Mouse (Mus musculus) MEL (cell line): ENCODE data around the gene Vdac1. TPM values are rescaled to one million over a fixed set of nuclear protein-coding genes. Genes with fewer than 3 reads are reported as not detected.

Experiments
- DNase-seq: peaks from one replicate; pipeline ENCODE4 v3.0.0; 2011; ENCODE audit warnings: low read depth, low spot score
- H3K27ac ChIP-seq: 2 replicates; pipeline ENCODE4 v1.5.1; 2012; ENCODE audit warnings: low read depth, mild to moderate bottlenecking, control low read depth, low read length, moderate library complexity; ENCODE audit not compliant: control insufficient read depth
- H3K27me3 ChIP-seq, 2 experiments: fragments of 150-350 bp in 1 of 2; sonication (generic) in 1 of 2; 2 replicates each; pipeline ENCODE4 v1.6.1; 2012; ENCODE audit warnings: low read length in 2 of 2, mild to moderate bottlenecking in 2 of 2, improper control_type of control experiment in 1 of 2, moderate library complexity in 1 of 2; ENCODE audit not compliant: insufficient read depth in 2 of 2, control insufficient read depth in 1 of 2
- H3K36me3 ChIP-seq, 2 experiments: 2 replicates each; pipeline ENCODE4 v1.6.1; 2012 to 2014; ENCODE audit warnings: low read length in 2 of 2, improper control_type of control experiment in 1 of 2, inconsistent platforms in 1 of 2, mild to moderate bottlenecking in 1 of 2; ENCODE audit not compliant: insufficient read depth in 2 of 2, control insufficient read depth in 1 of 2
- H3K4me1 ChIP-seq, 2 experiments: fragments of 150-350 bp in 1 of 2; sonication (generic) in 1 of 2; 2 replicates each; pipeline ENCODE4 v1.6.1; 2012; ENCODE audit warnings: low read length in 2 of 2, improper control_type of control experiment in 1 of 2, mild to moderate bottlenecking in 1 of 2; ENCODE audit not compliant: insufficient read depth in 2 of 2, control insufficient read depth in 1 of 2
- H3K4me3 ChIP-seq, 2 experiments: fragments of 150-350 bp in 1 of 2; sonication (generic) in 1 of 2; 2 replicates each; pipeline ENCODE4 v1.5.1; 2012; ENCODE audit warnings: low read depth in 2 of 2, low read length in 2 of 2, mild to moderate bottlenecking in 2 of 2, moderate library complexity in 2 of 2, control low read depth in 1 of 2, improper control_type of control experiment in 1 of 2; ENCODE audit not compliant: control insufficient read depth in 1 of 2, insufficient read depth in 1 of 2
- H3K79me2 ChIP-seq: 2 replicates; pipeline ENCODE4 v1.6.1; 2012; ENCODE audit warnings: mild to moderate bottlenecking, low read length, moderate library complexity; ENCODE audit not compliant: control insufficient read depth, poor library complexity, insufficient read depth
- H3K9ac ChIP-seq: 2 replicates; pipeline ENCODE4 v1.6.1; 2012; ENCODE audit warnings: low read depth, mild to moderate bottlenecking, control low read depth, low read length, moderate library complexity; ENCODE audit not compliant: control insufficient read depth, poor library complexity, severe bottlenecking
- H3K9me3 ChIP-seq: fragments of 150-350 bp; sonication (generic); replicated peaks from 2 replicates; pipeline ENCODE4 v1.6.1; 2012; ENCODE audit warnings: mild to moderate bottlenecking, low read length, improper control_type of control experiment, moderate library complexity; ENCODE audit not compliant: insufficient read depth
- BHLHE40 ChIP-seq: IDR thresholded peaks from 2 replicates; pipeline ENCODE4 v1.6.1; 2012; ENCODE audit warnings: low read depth, mild to moderate bottlenecking, inconsistent platforms, low read length, improper control_type of control experiment, borderline replicate concordance
- ELF1 ChIP-seq: IDR thresholded peaks from 2 replicates; pipeline ENCODE4 v1.6.1; 2014; ENCODE audit warnings: low read depth, mild to moderate bottlenecking, inconsistent platforms, low read length, improper control_type of control experiment, moderate library complexity
- GATA1 ChIP-seq: IDR thresholded peaks from 2 replicates; pipeline ENCODE4 v1.6.1; 2011; ENCODE audit warnings: low read depth, low read length, improper control_type of control experiment
- JUND ChIP-seq: IDR thresholded peaks from 2 replicates; pipeline ENCODE4 v1.6.1; 2011; ENCODE audit warnings: low read depth, mild to moderate bottlenecking, improper control_type of control experiment, low read length
- MAFK ChIP-seq: IDR thresholded peaks from 2 replicates; pipeline ENCODE4 v1.6.1; 2011; ENCODE audit warnings: low read depth, mild to moderate bottlenecking, low read length, improper control_type of control experiment, borderline replicate concordance
- MAX ChIP-seq: IDR thresholded peaks from 2 replicates; pipeline ENCODE4 v1.6.1; 2011; ENCODE audit warnings: low read length, improper control_type of control experiment
- MAZ ChIP-seq: IDR thresholded peaks from 2 replicates; pipeline ENCODE4 v1.6.1; 2012; ENCODE audit warnings: low read depth, mild to moderate bottlenecking, inconsistent platforms, low read length, improper control_type of control experiment
- MEF2A ChIP-seq: IDR thresholded peaks from 2 replicates; pipeline ENCODE4 v1.6.1; 2014; ENCODE audit warnings: low read depth, mild to moderate bottlenecking, inconsistent platforms, low read length, improper control_type of control experiment; ENCODE audit not compliant: poor library complexity, insufficient replicate concordance, severe bottlenecking; ENCODE audit errors: extremely low read depth
- MXI1 ChIP-seq: IDR thresholded peaks from 2 replicates; pipeline ENCODE4 v1.6.1; 2011; ENCODE audit warnings: mild to moderate bottlenecking, low read depth, low read length, improper control_type of control experiment
- MYB ChIP-seq: IDR thresholded peaks from 2 replicates; pipeline ENCODE4 v1.6.1; 2011; ENCODE audit warnings: mild to moderate bottlenecking, low read depth, low read length, improper control_type of control experiment
- MYC ChIP-seq: IDR thresholded peaks from 2 replicates; pipeline ENCODE4 v1.6.1; 2011; ENCODE audit warnings: low read depth, mild to moderate bottlenecking, low read length, improper control_type of control experiment, moderate library complexity
- NELFE ChIP-seq: IDR thresholded peaks from 2 replicates; pipeline ENCODE4 v1.6.1; 2011; ENCODE audit warnings: low read depth, low read length, improper control_type of control experiment
- NRF1 ChIP-seq: IDR thresholded peaks from 2 replicates; pipeline ENCODE4 v1.6.1; 2014; ENCODE audit warnings: low read depth, mild to moderate bottlenecking, inconsistent platforms, low read length, improper control_type of control experiment, moderate library complexity; ENCODE audit not compliant: poor library complexity, insufficient read depth, severe bottlenecking
- POLR2A ChIP-seq, 2 experiments: IDR thresholded peaks; 2 replicates each; pipeline ENCODE4 v1.6.1; 2011 to 2012; ENCODE audit warnings: low read length in 2 of 2, mild to moderate bottlenecking in 2 of 2, control low read depth in 1 of 2, improper control_type of control experiment in 1 of 2, low read depth in 1 of 2, moderate library complexity in 1 of 2; ENCODE audit not compliant: control insufficient read depth in 1 of 2, insufficient read depth in 1 of 2, poor library complexity in 1 of 2
- POLR2AphosphoS2 ChIP-seq: IDR thresholded peaks from 2 replicates; pipeline ENCODE4 v1.6.1; 2011; ENCODE audit warnings: low read length, improper control_type of control experiment
- POLR2AphosphoS5 ChIP-seq: IDR thresholded peaks from 2 replicates; pipeline ENCODE4 v1.6.1; 2012; ENCODE audit warnings: low read depth, borderline replicate concordance, mild to moderate bottlenecking, inconsistent platforms, low read length, moderate library complexity, mixed read lengths
- RCOR1 ChIP-seq: IDR thresholded peaks from 2 replicates; pipeline ENCODE4 v1.6.1; 2012; ENCODE audit warnings: low read depth, mild to moderate bottlenecking, inconsistent platforms, low read length, improper control_type of control experiment
- SIN3A ChIP-seq: IDR thresholded peaks from 2 replicates; pipeline ENCODE4 v1.6.1; 2012; ENCODE audit warnings: low read length, improper control_type of control experiment, inconsistent platforms
- SMC3 ChIP-seq: IDR thresholded peaks from 2 replicates; pipeline ENCODE4 v1.6.1; 2011; ENCODE audit warnings: low read depth, low read length, improper control_type of control experiment
- TBP ChIP-seq: IDR thresholded peaks from 2 replicates; pipeline ENCODE4 v1.8.0; 2011; ENCODE audit warnings: low read depth, low read length, improper control_type of control experiment
- TCF12 ChIP-seq: IDR thresholded peaks from 2 replicates; pipeline ENCODE4 v1.6.1; 2014; ENCODE audit warnings: low read depth, mild to moderate bottlenecking, inconsistent platforms, low read length, improper control_type of control experiment, moderate library complexity
- USF1 ChIP-seq: IDR thresholded peaks from 2 replicates; pipeline ENCODE4 v1.6.1; 2014; ENCODE audit warnings: low read depth, mild to moderate bottlenecking, inconsistent platforms, low read length, improper control_type of control experiment, moderate library complexity
- USF2 ChIP-seq, 2 experiments: IDR thresholded peaks; 2 replicates each; pipeline ENCODE4 v1.6.1; 2011 to 2012; ENCODE audit warnings: improper control_type of control experiment in 2 of 2, low read length in 2 of 2, borderline replicate concordance in 1 of 2, inconsistent platforms in 1 of 2, low read depth in 1 of 2, mild to moderate bottlenecking in 1 of 2; ENCODE audit not compliant: insufficient read depth in 1 of 2
- polyA plus RNA-seq, 2 experiments: library from polyadenylated mRNA; stranded (reverse) in 1 of 2; unstranded in 1 of 2; fragments of >175 nt in 1 of 2; fragments of >200 nt in 1 of 2; gene quantifications; 2 replicates each; pipeline versions ENCODE4 v1.2.1 to v1.2.4; 2012; ENCODE audit warnings: low replicate concordance in 2 of 2, low read depth in 1 of 2; ENCODE audit not compliant: insufficient read length in 2 of 2, insufficient read depth in 1 of 2, missing spikeins in 1 of 2
- total RNA-seq: library from RNA; depleted of rRNA; stranded (reverse); fragments of 300-350 nt; gene quantifications from 2 replicates; pipeline ENCODE4 v1.2.3, GENCODE M21; 2012

Gene Vdac1
- total and polyA plus RNA-seq, 3 experiments: 257 to 389 (median 381) TPM

GRCm38 (mm10) chr11:52332421-52333118 lies 28.1 kb upstream of the Vdac1 start:
- no peak for TF ChIP-seq MAZ
- no peak for TF ChIP-seq MAX
- TF ChIP-seq SIN3A: no peak
- TF ChIP-seq NELFE: no peak
- no peak for TF ChIP-seq TCF12
- no peak for TF ChIP-seq TBP
- no peak for TF ChIP-seq USF2 (IDR thresholded peaks at IDR 0.05; ENCODE audit: borderline replicate concordance in 1 of 2, insufficient read depth in 1 of 2, low read depth in 1 of 2, low read length in 2 of 2)
- no peak for TF ChIP-seq ELF1
- TF ChIP-seq POLR2A (IDR thresholded peaks at IDR 0.05; ENCODE audit: control insufficient read depth in 1 of 2, insufficient read depth in 1 of 2, low read depth in 1 of 2, low read length in 2 of 2, poor library complexity in 1 of 2): no peak
- no peak for TF ChIP-seq MEF2A
- TF ChIP-seq POLR2AphosphoS2: no peak
- no peak for TF ChIP-seq NRF1
- no peak for TF ChIP-seq USF1
- no peak for TF ChIP-seq MAFK
- no peak for TF ChIP-seq MYB
- no peak for TF ChIP-seq BHLHE40
- TF ChIP-seq JUND: no peak
- no peak for TF ChIP-seq MXI1
- no peak for TF ChIP-seq RCOR1
- no peak for TF ChIP-seq MYC
- H3K27me3 ChIP-seq: peaks cover 1 to 2% of the 10 kb centered on the region in 2 experiments; a peak in 3 of 4 replicates
- no peaks in the 10 kb centered on the region for H3K9me3 ChIP-seq
- no peak overlapping the region for H3K27ac ChIP-seq
- DNase-seq: no peak
- H3K36me3 ChIP-seq: no peaks in the 10 kb centered on the region
- H3K4me3 ChIP-seq: no peak overlapping the region
- H3K9ac ChIP-seq: no peak overlapping the region
- no peaks in the 10 kb centered on the region for H3K4me1 ChIP-seq
- H3K79me2 ChIP-seq: no peaks in the 10 kb centered on the region

GRCm38 (mm10) chr11:52333616-52334015 lies 27.0 kb upstream of the Vdac1 start:
- no peaks in the 10 kb centered on the region for H3K4me1 ChIP-seq
- H3K27me3 ChIP-seq: peaks cover 0 to 1% of the 10 kb centered on the region in 2 experiments; a peak in 2 of 4 replicates
- H3K9me3 ChIP-seq: no peaks in the 10 kb centered on the region
- DNase-seq: no peak
- H3K9ac ChIP-seq: no peak overlapping the region
- H3K4me3 ChIP-seq: no peak overlapping the region
- H3K79me2 ChIP-seq: no peaks in the 10 kb centered on the region
- no peaks in the 10 kb centered on the region for H3K36me3 ChIP-seq
- no peak for TF ChIP-seq USF2 (IDR thresholded peaks at IDR 0.05; ENCODE audit: borderline replicate concordance in 1 of 2, insufficient read depth in 1 of 2, low read depth in 1 of 2, low read length in 2 of 2)
- TF ChIP-seq MEF2A: no peak
- TF ChIP-seq POLR2A (IDR thresholded peaks at IDR 0.05; ENCODE audit: control insufficient read depth in 1 of 2, insufficient read depth in 1 of 2, low read depth in 1 of 2, low read length in 2 of 2, poor library complexity in 1 of 2): no peak
- no peak for TF ChIP-seq BHLHE40
- TF ChIP-seq GATA1: no peak
- TF ChIP-seq MYB: no peak
- no peak for TF ChIP-seq TBP
- TF ChIP-seq SMC3: no peak
- no peak for TF ChIP-seq POLR2AphosphoS5
- TF ChIP-seq, all 39 proteins: peak for 0
- no peak overlapping the region for H3K27ac ChIP-seq
